Mouse (Mus musculus): ENCODE measurements around the gene Jup.
"Not testable (repeated sequence)": the region's sequence is repeated elsewhere in the genome, so short reads cannot be mapped to it uniquely, and the experiment has no call there.

Gene Jup

GRCm38 (mm10) chr11:100355151-100355951 is 42.2 kb downstream of the Jup start:
- DNase-seq = peak; percentile 55 to 70

DNA sequence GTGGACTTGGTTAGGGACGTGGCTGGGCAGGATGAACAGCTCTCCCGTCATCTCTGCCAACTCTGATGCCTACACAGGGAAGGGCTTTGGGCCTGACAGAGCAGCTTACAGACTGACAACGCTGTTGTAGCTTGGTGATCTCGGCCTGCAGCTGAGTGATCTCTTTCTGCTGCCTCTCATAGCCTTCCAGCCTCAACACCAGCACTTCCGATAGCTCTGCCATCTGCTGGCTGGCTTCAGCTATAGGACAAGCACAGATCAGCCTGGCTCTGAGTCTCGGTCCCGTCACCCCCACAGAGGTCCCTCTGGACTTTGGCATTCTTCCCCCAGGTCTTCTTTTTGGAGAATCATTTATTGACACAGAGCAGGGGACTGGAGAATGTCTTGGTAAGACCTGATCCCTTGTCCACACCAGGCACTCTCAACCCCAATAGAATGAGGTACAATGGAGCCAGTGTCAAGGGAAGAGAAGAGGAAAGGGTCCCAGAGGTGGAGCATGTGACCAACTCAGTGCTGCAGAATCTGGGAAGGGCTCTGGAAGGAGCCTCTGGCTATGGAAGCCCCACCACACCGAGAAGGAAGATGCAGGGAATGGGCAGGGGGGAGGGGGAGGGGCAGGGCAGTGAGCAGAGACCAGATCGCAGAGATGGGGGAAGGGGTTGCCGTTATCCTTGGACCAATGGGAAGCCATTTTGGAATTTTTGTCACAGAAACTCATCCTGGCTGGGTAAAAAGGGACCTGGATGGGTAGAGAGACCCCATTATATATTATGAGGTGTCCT is 45.3 kb downstream of the Jup start:
- peak; percentile 47 to 48 for DNase-seq

GRCm38 (mm10) chr11:100344269-100344668 is 53.3 kb downstream of the Jup start:
- DNase-seq = no peak

- DNase-seq = no peak
These were observed 61.8 kb downstream of the Jup start for GRCm38 (mm10) chr11:100335731-100336130.

- DNase-seq = no peak
These were observed 63.6 kb downstream of the Jup start, which contains the start of gene Gast for GRCm38 (mm10) chr11:100333944-100334457. Gast (plus strand) TSS chr11:100334407.

DNA sequence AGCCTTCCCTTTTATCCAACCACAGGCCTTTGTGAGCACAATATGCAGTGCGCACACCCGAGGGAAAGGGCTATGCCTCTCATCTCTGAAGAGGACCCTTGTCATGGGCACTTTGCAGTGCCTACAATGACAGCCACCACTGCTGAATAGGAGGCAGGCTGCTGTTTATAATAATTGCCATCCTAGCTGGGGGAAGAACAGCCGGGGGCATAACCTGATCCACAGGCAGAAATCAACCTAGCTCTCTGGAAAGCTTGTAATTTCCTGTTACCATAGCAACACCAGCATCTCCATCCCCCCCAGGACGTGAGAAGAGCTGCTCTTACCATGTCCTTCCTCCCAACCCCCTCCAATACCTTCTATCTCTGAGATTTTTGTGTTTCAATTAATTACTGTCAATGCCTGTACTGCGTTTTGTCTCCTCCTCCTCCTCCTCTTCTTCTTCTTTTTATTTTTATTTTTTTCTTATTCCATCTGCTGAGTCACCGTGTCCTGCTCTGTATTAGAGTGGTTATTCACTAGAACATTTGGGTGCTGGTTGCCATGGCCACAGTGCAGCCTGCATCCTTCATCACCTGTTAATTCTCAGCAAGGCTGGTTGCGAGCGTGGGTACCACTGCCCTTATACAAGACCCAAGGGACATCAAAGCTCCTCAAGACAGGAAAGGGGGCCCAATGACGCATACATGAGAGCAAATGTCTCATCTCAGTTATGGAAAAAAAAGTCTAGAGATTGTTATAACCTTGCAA is 64.6 kb downstream of the Jup start:
- DNase-seq = no peak

GRCm38 (mm10) chr11:100330816-100331375 is 66.7 kb downstream of the Jup start:
- DNase-seq = not testable (repeated sequence)

DNA sequence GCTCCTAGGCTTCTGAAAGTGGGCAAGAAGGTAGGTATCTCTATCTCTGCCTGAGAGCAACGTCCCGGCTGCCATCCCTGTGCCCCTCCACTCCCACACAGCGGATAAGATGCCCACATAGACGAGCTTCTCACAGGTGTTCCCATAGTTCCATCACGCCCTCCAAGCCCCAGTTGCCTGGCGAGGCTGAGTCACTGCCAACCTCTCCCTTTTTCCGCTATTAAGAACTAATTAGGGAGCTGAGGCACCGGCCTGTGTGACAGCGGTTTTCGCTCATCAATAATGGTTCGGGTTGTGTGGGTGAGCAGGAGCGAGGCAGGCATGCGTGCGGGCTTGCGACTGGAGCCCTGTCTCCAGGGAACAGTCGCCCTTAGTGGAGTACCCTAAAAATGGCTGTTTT is 67.3 kb downstream of the Jup start:
- DNase-seq = no peak

DNA sequence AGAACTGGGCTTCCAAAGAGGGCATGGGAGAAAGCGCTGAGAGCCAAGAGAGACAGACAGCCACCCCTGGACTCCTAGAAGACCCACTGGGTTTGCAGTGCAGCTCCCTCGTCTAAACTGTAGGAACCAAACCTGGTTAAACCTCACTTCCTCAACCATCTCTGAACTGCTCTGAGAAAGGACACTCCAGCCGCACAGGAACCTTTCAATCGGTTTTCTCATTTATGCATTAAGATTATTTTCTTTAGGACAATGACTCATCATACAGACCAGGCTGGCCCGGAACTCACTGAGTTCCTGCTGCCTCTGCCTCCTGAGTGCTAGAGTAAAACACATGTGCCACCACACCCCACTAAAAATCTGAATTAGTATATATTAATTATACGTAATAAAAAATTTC is 69.8 kb downstream of the Jup start:
- DNase-seq = no peak

GRCm38 (mm10) chr11:100327316-100327715 is 70.2 kb downstream of the Jup start:
- DNase-seq = no peak

DNA sequence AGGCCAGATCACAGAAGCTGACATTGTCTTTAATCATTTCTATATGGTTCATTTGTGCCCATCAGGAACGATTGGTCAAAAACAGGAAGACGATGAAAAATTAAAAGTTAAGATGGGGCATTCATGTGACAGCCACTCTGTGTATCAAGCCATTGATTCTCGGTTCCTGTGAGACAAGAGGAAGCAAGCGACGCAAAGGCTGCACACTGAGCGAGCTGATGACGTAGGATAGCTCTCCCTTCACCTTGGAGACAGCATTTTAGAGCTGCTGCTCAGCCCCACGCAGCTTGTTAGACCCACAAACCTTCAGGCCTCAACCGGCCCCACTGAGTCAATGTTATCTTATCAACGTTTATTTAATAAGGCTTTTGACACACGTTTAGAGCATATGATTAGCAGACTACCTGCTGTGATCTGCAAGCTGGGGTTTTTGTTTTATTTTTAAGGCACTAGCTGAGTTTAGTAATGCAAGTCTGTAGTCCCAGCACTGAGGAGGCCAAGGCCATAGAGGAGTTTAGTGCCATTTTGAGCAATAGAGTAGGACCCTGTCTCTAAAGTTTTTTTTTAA is 72.4 kb downstream of the Jup start:
- DNase-seq = no peak

DNA sequence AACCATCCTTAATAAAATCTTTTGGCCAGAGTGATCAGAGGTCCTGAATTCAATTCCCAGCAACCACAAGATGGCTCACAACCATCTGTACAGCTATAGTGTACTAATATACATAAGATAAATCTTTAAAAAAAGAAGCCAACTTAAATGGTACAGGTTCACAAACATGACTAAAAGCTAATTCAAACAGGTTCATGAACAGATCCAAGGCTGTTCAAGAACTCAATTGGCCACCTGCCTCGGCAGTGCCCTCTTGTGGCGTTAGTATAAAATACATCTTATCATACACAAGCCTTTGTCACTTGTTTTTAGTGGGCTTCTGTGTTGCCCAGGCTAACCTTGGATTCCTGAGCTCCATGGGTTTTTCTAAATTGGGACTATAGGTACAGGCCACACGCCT is 74.0 kb downstream of the Jup start:
- peak in 1 of 2 experiments; percentile 73 for DNase-seq

GRCm38 (mm10) chr11:100322591-100323258 is 74.8 kb downstream of the Jup start:
- no peak for DNase-seq

DNA sequence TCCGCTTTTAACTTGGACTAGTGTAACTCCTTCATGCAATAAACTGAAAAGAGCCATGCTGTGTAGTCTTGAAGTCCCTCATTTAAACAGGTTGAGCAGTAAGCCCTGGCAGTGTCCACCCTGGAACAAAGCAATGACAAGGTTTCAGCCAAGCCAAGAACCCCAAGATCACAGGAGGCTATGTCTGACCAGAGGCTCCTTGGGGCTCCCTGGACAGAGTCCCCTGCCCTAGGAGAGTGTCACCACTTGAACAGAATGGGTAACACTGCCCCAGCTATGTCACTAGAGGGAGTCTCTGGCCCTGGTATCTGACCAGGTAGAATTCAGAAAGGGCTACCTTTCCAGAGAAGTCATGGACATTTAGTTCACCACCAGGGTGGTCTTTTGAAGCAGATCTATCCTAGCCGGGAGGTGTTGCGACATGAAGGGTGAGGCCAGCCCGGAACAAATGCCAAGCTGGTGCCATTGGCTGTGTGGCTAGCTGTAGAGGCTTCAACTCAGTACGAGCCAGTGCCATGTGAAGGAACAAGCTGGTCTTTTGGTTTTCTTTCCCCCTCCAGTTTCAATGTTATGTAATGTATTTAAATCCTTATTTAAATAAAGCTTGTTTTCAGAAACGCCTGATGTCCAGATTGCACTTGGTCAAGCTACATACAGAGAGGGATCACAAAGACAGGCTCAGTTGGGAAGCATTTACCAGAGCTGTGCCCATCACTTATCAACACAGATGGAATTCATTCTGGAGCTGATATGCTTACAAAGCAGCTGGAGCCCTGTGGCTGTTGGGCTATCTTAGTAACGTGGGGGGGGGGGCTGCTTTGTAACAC is 75.9 kb downstream of the Jup start:
- DNase-seq = peak in 1 of 2 experiments; percentile 7

GRCm38 (mm10) chr11:100320701-100321410 is 76.7 kb downstream of the Jup start:
- DNase-seq = not testable (repeated sequence)

DNA sequence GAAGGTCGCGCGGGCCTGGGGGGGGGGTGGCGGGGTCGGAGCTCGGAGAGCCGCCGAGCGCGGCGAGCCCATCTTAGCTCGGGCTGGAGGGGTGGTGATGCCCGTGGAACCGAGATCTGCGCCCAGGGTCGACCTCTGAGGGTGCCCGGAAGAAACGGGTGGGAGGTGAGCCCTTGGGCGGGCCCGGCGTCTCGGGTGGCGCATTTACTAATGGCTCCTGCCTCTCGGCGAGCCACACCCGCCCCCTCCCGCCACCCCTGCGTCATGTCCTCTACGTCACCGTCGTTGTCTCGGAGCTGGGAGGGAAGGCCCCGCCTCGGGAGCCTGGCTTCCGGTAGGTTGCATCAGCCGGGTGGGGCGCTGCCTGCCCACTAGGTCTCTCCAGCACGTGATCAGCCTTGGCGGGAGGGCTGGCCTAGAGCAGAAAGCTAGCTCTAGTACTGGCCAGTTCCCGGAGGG is 77.4 kb downstream of the Jup start:
- DNase-seq = peak; percentile 97 to 99

- DNase-seq = peak; percentile 100
These were observed 77.9 kb downstream of the Jup start, which contains the start of gene Eif1 for GRCm38 (mm10) chr11:100319492-100320171. Eif1 (plus strand) TSS chr11:100319885.
